Mouse (Mus musculus) bone marrow, adult 2 months (tissue): ENCODE measurements around the gene Lrrc57.
"Not testable (repeated sequence)": the region's sequence is repeated elsewhere in the genome, so short reads cannot be mapped to it uniquely, and the experiment has no call there.

Experiments used
- CTCF ChIP-seq: fragments of 200-500 bp; IDR thresholded peaks from 2 replicates; pipeline ENCODE4 v1.5.1; 2011; ENCODE audit warnings: low read length, control low read depth; ENCODE audit not compliant: control insufficient read depth, insufficient read depth
- POLR2A ChIP-seq: fragments of 200-500 bp; IDR thresholded peaks from 2 replicates; pipeline ENCODE4 v1.6.1; 2011; ENCODE audit warnings: low read depth, mild to moderate bottlenecking, control low read depth, low read length, borderline replicate concordance; ENCODE audit not compliant: control insufficient read depth

GRCm38 (mm10) chr2:120564548-120565188 lies 44.7 kb downstream of the Lrrc57 start:
- TF ChIP-seq CTCF, POLR2A: not testable (repeated sequence)
